Mouse (Mus musculus) brain, embryonic 18.5 days (tissue): ENCODE measurements around the gene Hes2.

Experiments
- DNase-seq: peaks from one replicate; pipeline ENCODE4 v3.0.0-alpha.2; 2012; ENCODE audit warnings: low read depth, low spot score

Hes2 gene

DNA sequence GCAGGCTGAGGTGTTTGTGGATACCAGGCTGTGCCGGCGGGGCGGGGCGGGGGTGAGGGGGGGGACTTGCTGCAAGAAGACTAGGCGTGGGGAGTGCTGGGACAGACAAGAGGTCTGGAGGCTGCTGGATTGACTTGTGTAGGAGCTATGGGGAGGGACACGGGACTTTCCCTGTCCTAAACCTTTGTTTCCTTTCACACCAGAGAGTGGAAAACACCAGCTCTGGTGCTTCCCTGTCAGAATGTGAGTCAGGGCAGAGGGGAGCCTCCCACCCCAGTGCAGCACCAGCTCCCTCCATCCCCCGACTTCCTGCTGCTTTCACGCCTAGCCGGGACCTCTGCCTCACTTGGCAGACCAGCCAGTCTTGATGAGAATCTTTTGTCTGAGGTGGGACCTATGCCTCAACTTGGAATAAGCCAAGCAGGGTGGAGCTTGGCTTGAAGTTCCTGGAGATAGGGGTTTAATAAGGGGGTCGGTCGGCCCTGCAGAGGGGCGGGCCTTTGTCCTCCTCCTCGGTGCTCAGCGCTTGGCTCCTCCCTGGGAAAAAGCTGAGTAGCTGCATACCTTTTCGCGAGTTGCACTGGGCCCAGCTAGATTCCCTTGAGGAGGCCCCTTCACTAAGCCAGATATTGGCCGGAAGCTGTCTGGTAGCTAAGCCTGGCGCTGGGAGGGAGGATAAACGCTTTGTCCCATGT, 27.0 kb downstream of the Hes2 start:
- no peak for DNase-seq

DNA sequence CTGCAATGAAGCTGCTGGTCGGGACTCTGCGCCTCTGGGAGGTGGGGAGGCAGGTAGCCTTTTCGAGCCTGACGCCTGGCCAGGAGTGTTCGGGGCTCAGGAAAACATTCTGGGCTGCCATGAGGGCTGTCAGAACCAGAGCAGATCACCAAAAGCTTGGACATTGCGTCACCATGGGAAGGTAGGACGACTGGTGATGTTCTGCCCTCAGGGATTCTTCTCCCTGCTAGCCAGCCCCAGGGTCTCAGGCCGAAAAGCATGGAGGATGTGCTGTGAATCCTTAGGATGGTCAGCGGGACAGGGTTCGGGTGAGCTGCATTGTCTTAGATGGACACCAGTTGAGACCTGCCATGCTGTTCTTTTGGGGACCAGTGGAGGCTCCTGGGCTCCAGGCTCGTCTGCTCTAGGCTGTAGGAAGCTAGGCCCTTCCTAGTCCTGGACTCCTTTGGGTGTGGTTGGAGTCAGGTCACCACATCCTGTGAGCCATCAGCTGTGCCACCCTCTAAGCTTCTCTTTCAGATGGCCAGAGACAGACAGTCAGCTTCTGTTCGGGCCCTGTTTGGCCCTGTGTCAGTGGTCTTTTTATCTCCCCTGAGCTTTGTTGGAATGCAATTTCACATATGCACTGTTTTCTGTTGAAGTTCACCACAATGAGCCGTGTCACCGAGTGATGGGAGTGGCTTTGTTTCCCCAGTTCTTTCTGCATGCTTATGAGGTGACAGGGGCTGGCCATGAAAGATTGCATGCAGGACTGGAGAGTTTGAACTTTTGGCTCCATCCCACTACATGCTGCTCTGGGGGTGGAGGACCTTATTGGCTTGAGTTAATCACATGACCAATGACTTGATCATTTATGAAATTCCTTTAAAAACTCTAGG, 27.8 kb downstream of the Hes2 start:
- no peak for DNase-seq

DNA sequence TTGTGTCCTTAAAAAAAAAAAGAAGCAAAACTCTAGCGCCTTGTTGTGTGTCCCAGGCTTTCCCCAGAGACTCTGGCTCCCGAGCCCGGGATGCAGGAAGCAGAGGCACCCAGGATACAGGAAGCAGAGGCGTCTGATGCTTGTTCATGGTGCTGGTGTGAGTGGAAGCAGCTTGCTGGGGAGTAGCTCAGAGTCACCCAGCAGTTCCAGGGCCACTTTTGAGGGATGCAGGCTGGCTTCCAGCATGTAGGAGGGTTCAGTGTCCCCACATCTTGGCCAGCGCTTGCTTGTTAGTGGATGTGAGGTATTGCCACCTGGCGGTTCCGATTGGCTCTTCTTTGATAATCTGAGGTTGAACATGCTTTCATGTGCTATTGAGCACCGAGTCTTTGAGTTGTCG, 28.5 kb downstream of the Hes2 start:
- DNase-seq: no peak

GRCm38 (mm10) chr4:152188651-152189050, 30.0 kb downstream of the Hes2 start:
- no peak for DNase-seq

DNA sequence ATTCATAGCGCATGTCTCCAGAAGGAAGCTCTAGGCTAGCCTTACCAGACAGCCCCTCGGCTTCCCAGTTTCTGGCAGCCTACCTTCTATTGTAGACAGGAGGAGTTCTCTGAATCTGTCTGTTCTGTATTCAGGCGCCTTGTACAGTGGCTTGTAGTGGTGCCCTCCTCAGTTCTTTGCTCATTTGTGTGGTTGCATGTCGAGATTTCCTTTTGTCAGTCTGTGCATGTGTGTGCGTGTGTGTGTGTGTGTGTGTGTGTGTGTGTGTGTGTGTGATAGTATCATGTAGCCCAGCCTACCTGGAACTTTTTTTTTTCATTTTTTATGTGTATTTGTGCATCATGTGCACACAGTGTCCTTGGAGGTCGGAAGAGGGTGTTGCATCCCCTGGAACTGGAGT, 30.4 kb downstream of the Hes2 start:
- no peak for DNase-seq

DNA sequence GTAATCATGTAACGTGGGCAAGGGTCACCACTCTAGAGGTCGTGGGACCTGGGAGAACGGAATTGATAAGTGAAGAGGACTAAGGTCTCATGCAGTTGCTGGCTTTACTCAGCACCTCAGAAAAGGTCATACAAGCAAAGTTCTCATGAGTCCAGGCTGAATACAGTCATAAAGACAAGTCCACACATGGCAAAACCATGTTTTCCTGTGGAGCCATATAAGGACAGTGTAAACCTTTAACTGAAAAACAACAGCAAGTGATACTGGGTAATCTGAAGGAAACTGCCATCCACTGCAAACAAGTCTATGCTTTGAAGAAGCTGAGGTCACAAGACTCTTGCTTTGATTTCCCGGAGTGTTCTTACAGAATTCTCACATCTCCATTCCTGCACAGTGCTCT, 31.0 kb downstream of the Hes2 start:
- no peak for DNase-seq

GRCm38 (mm10) chr4:152190096-152190653, 31.5 kb downstream of the Hes2 start:
- no peak for DNase-seq

DNA sequence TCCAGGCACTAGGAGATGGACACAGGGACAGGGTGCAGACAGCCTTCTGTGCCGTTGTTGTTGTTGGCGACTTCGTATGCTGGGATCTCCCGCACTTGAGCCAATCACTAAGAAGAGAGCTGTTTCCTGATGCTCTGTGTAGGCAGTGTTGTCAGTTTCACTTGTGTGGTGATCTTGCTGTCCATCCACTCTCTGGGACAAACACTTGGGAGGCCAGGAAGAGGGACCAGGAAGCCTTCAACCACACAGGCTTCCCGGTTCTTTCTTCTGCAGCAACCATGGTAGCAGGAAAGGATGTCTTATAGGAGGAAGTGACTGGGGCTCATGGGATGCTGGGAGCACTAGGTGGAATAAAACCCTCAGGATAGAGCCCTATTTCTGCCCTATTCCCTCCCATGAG, 32.0 kb downstream of the Hes2 start:
- no peak for DNase-seq

DNA sequence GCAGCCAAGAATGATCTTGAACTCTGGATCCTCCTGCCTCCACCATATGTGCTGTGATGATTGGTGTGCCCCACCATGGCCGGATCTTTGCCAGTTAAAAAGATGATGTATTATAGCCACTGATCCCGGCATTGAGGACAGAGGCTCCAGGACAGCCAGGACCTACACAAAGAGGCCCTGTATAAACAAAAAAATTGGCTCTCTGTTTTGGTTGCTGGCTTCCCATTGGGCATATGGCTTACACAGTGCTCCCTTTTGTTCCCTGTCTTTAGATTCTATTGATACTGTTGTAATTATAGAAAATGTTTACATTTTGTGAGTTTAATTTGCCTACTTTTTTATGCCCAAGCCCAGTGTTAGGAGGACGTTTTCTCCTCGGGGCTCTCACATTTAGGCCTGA, 33.9 kb downstream of the Hes2 start:
- DNase-seq: no peak

GRCm38 (mm10) chr4:152194476-152195175, 36.0 kb downstream of the Hes2 start:
- no peak for DNase-seq

DNA sequence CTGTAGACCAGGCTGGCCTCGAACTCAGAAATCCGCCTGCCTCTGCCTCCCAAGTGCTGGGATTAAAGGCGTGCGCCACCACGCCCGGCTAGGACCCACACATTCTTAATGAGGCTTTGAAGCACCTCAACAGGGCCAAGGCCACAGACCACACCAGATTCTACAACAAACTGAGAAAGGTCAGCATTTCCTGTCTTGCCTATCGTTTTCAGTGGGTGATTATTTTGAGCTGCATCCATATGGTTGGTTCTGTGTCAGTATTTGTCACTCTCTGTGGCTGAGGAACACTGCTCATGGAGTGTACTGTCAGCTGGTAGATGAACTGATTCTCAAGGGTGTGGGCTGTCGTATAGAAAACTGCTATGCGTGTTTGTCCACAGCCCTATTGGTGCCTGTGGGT, 37.6 kb downstream of the Hes2 start:
- no peak for DNase-seq

DNA sequence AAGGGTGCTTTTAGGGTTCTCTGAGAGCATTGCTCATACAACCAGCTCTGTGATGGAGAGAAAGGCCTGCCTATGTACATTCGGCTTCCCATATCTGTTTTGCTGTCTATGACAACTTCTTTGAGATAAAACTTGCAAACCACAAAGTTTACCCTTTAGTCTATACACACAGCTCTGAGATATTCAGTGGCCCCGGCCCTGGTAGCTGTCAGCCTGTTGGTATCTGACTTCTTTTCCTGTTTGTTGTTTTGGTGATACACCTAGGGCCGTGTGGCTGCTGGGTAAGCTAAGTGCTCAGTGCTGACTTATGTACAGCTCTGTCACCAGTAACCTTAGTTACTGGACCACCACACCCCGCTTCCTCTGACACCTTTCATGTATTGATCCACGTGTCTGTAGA, 38.9 kb downstream of the Hes2 start:
- DNase-seq: no peak

DNA sequence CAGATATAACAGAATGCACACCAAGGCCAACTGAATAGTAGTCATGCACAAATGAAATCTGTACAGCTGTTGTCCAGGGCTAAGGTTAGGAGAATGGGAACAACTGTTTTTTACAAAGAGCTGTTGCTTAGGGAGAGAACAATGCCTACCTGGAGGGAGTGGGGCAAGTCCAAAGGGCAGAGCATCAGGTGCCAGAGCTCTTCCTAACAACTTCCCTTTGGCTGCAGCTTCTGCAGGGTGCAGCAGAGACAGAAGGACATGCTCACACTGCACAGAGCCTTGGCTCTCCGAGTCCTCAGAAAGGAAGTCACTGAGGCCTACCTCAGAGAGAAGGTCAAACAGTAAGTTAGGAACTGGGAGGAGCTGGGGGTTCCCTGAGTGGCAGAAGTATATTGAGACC, 41.0 kb downstream of the Hes2 start:
- no peak for DNase-seq

DNA sequence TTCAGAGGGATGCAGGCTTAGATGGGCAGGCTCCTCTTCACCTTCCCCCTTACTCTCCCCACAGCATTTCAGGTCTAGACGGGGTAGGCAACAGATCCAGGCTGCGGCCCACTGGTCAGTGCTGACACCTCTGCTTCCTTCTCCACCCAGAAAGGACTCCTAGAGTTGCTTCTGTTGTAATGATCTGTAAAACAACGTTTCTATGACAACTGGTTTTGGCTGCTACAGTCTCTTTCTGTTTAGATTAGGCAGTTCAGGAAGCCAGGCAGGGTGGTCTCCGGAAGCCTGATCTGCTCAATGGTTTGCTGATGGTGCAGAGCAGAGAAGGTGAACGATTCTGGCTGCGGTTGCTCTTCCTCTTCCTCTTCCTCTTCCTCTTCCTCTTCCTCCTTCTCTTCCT, 42.8 kb downstream of the Hes2 start:
- no peak for DNase-seq

DNA sequence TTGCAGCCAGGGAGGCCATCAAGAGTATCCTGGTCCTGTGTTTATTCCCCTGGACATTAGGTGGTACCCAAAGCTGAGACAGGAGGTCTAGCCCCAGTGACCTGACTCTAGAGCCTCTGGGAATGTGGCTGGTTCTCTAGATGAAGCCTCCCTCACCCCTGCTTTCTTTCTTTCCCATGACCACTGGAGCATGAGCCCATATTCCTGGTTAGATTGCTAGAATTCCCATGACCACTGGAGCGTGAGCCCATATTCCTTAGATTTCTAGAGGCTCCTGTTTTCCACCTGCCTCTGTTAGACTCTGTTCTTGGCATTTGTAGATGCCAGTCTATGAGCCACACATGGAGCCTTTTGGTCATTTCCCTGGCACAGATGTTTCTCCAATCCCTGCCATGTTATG, 43.8 kb downstream of the Hes2 start:
- DNase-seq: no peak

GRCm38 (mm10) chr4:152202905-152203304, 44.2 kb downstream of the Hes2 start:
- no peak for DNase-seq

GRCm38 (mm10) chr4:152204663-152205062, 46.0 kb downstream of the Hes2 start:
- DNase-seq: no peak

DNA sequence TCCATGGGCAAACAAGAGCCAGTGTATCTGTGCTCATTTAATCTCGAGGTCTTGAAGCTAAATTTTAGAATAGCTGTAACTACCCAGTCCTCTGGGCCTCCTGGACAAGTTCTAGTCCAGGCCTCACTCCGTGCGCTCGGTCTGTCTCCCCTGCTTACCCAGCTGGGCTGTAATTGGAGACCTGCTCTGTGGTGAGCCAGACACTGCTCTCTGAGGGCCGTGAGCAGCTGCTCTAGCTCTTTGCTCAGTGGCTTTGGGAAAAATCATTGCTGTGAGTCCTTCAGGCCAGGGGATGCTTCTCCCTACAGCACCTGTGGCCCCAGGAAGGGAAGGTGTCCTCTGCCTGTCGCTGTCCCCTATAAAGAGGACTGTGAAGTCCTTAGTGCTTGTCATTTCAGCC, 47.5 kb downstream of the Hes2 start:
- no peak for DNase-seq

GRCm38 (mm10) chr4:152209623-152210022, 51.0 kb downstream of the Hes2 start:
- DNase-seq: no peak
